Mouse (Mus musculus): ENCODE data around the gene Olfr1441.

GRCm38 (mm10) chr19:12413737-12414136, 3.5 kb upstream of the Olfr1441 start:
- TF ChIP-seq POLR2A (IDR thresholded peaks at IDR 0.05; ENCODE audit: borderline replicate concordance, low read depth, low read length) (no peak), CTCF (IDR thresholded peaks at IDR 0.05; ENCODE audit: low read depth, low read length) (no peak)
